Mouse (Mus musculus): ENCODE data around the gene Nob1.

The Nob1 gene

GRCm38 (mm10) chr8:107424597-107425229 is at the start of gene Nob1:
TSS of gene Nob1 (minus strand) at chr8:107425051.
- in situ Hi-C loops (cut with MboI; ENCODE audit: unreplicated experiment in 2 of 2), result loop anchor here in 1 of 2 experiments (25.0 kb wide), 1 partner anchor 737 kb away; the partner anchor contains the start of gene Tango6

- in situ Hi-C loops (cut with MboI; ENCODE audit: unreplicated experiment in 2 of 2), result no loop called here
These were observed 48.5 kb upstream of the Nob1 start for GRCm38 (mm10) chr8:107473369-107473768.

- in situ Hi-C loops (cut with MboI; ENCODE audit: unreplicated experiment in 2 of 2), result no loop called here
These were observed 47.7 kb upstream of the Nob1 start for GRCm38 (mm10) chr8:107472403-107473100.

GRCm38 (mm10) chr8:107470302-107470701 is 45.5 kb upstream of the Nob1 start:
- in situ Hi-C loops (cut with MboI; ENCODE audit: unreplicated experiment in 2 of 2), result no loop called here

- in situ Hi-C loops (cut with MboI; ENCODE audit: unreplicated experiment in 2 of 2), result loop anchor here in 1 of 2 experiments (5.0 kb wide), 1 partner anchor 38 kb away; no protein-coding TSS in a partner anchor
These were observed 44.0 kb upstream of the Nob1 start for GRCm38 (mm10) chr8:107468811-107469302.

- in situ Hi-C loops (cut with MboI; ENCODE audit: unreplicated experiment in 2 of 2), result loop anchor here in 1 of 2 experiments (5.0 kb wide), 1 partner anchor 41 kb away; no protein-coding TSS in a partner anchor
These were observed 41.8 kb upstream of the Nob1 start for GRCm38 (mm10) chr8:107466642-107467041.

- in situ Hi-C loops (cut with MboI; ENCODE audit: unreplicated experiment in 2 of 2), result loop anchor here in 1 of 2 experiments (5.0 kb wide), 1 partner anchor 42 kb away; no protein-coding TSS in a partner anchor
These were observed 40.6 kb upstream of the Nob1 start for GRCm38 (mm10) chr8:107465332-107465990.

- in situ Hi-C loops (cut with MboI; ENCODE audit: unreplicated experiment in 2 of 2), result loop anchor here in 1 of 2 experiments (5.0 kb wide), 2 partner anchors 50 to 105 kb away; no protein-coding TSS in a partner anchor
These were observed 37.6 kb upstream of the Nob1 start for GRCm38 (mm10) chr8:107462423-107462822.

- in situ Hi-C loops (cut with MboI; ENCODE audit: unreplicated experiment in 2 of 2), result no loop called here
These were observed 33.4 kb upstream of the Nob1 start for GRCm38 (mm10) chr8:107458281-107458680.

GRCm38 (mm10) chr8:107457725-107458124 is 32.9 kb upstream of the Nob1 start:
- in situ Hi-C loops (cut with MboI; ENCODE audit: unreplicated experiment in 2 of 2), result no loop called here

GRCm38 (mm10) chr8:107455268-107455667 is 30.4 kb upstream of the Nob1 start:
- in situ Hi-C loops (cut with MboI; ENCODE audit: unreplicated experiment in 2 of 2), result no loop called here

- in situ Hi-C loops (cut with MboI; ENCODE audit: unreplicated experiment in 2 of 2), result loop anchor here in 1 of 2 experiments (5.0 kb wide), 1 partner anchor 119 kb away; no protein-coding TSS in a partner anchor
These were observed 28.5 kb upstream of the Nob1 start for GRCm38 (mm10) chr8:107453386-107453785.

- in situ Hi-C loops (cut with MboI; ENCODE audit: unreplicated experiment in 2 of 2), result loop anchor here in 1 of 2 experiments (5.0 kb wide), 1 partner anchor 121 kb away; no protein-coding TSS in a partner anchor
These were observed 26.7 kb upstream of the Nob1 start for GRCm38 (mm10) chr8:107451414-107452066.

- in situ Hi-C loops (cut with MboI; ENCODE audit: unreplicated experiment in 2 of 2), result loop anchor here (5.0 to 25.0 kb wide), 2 partner anchors 123 to 762 kb away; partner anchors contain the start of gene Tango6 (in 1 of the 2)
These were observed 24.8 kb upstream of the Nob1 start for GRCm38 (mm10) chr8:107449655-107450054.

- in situ Hi-C loops (cut with MboI; ENCODE audit: unreplicated experiment in 2 of 2), result loop anchor here in 1 of 2 experiments (25.0 kb wide), 1 partner anchor 762 kb away; the partner anchor contains the start of gene Tango6
These were observed 24.3 kb upstream of the Nob1 start for GRCm38 (mm10) chr8:107449130-107449529.

GRCm38 (mm10) chr8:107448382-107448889 is 23.6 kb upstream of the Nob1 start:
- in situ Hi-C loops (cut with MboI; ENCODE audit: unreplicated experiment in 2 of 2), result loop anchor here in 1 of 2 experiments (25.0 kb wide), 1 partner anchor 761 kb away; the partner anchor contains the start of gene Tango6

- in situ Hi-C loops (cut with MboI; ENCODE audit: unreplicated experiment in 2 of 2), result loop anchor here in 1 of 2 experiments (25.0 kb wide), 1 partner anchor 760 kb away; the partner anchor contains the start of gene Tango6
These were observed 22.9 kb upstream of the Nob1 start for GRCm38 (mm10) chr8:107447713-107448112.

- in situ Hi-C loops (cut with MboI; ENCODE audit: unreplicated experiment in 2 of 2), result loop anchor here in 1 of 2 experiments (25.0 kb wide), 1 partner anchor 757 kb away; the partner anchor contains the start of gene Tango6
These were observed 19.8 kb upstream of the Nob1 start for GRCm38 (mm10) chr8:107444626-107445025.

GRCm38 (mm10) chr8:107439880-107440625 is 15.2 kb upstream of the Nob1 start:
- in situ Hi-C loops (cut with MboI; ENCODE audit: unreplicated experiment in 2 of 2), result loop anchor here in 1 of 2 experiments (25.0 kb wide), 1 partner anchor 753 kb away; the partner anchor contains the start of gene Tango6

All from v-Abl transformed pro-B cells (cell line).